Mouse (Mus musculus) embryo, embryonic 11.5 days (tissue): Measurements from ENCODE around the gene Ptprn2.

Experiments used
- DNase-seq: peaks from one replicate; pipeline ENCODE4 v3.0.0-alpha.2; 2012; ENCODE audit warnings: low read depth, low spot score

Ptprn2 gene

GRCm38 (mm10) chr12:117049829-117050228 lies 564.3 kb downstream of the Ptprn2 start:
- no peak for DNase-seq

- no peak for DNase-seq
These were observed 567.8 kb downstream of the Ptprn2 start for GRCm38 (mm10) chr12:117053223-117053850.

- no peak for DNase-seq
These were observed 568.6 kb downstream of the Ptprn2 start for GRCm38 (mm10) chr12:117053851-117054769.

DNA sequence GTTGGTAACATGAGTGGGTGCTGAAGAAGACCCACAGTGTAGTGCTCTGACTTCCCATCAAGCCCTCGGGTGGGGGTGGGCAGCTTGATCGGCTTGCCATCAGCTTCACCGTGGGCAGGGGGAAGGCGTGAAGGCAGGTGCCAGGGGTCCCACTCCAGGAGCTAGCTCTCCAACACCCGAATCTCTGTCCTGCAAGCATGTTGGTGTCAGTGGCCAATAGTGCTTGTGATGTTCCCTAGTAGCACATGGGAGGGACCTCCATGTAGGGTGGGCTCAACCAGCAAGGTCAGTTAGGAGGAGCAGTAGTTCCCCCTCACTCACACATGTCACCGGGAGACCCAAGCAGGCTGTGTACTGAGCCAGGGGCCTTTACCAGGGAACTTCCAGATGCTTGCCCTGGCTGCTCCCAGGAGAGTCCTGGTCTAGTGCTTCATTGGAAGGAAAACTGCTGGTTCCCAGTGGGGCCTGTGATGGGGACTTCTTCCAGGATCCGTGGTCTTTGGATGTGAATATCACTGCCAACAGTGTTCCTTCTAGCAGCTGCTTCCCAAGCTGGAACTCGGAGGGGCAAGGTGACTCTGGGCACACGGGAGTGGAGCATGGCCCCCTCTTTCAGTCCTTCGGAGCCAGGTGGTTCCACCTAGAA lies 569.5 kb downstream of the Ptprn2 start:
- DNase-seq = no peak

- DNase-seq = no peak
These were observed 572.9 kb downstream of the Ptprn2 start for GRCm38 (mm10) chr12:117058184-117058958.

- DNase-seq = no peak
These were observed 573.5 kb downstream of the Ptprn2 start for GRCm38 (mm10) chr12:117058975-117059374.

GRCm38 (mm10) chr12:117077664-117078063 lies 592.1 kb downstream of the Ptprn2 start:
- DNase-seq = no peak

DNA sequence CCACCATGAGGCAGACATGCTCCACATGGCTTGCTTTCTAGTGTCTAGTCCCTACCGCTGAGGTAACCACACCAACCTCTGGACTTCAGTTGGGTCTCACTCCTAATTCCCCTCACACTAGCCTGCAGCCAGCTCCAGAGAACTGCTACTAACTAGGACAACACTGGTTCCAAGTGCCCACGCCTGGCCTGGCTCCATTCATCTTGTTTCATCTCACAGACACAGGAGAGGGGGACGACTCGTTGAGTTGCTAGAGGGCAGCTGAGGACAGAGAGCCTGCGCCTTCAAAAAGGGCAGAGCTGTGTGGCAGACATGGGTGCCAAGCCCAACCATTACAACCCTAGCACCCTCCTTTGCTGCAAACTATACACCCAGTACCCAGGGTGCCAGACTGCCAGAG lies 593.4 kb downstream of the Ptprn2 start:
- no peak for DNase-seq

DNA sequence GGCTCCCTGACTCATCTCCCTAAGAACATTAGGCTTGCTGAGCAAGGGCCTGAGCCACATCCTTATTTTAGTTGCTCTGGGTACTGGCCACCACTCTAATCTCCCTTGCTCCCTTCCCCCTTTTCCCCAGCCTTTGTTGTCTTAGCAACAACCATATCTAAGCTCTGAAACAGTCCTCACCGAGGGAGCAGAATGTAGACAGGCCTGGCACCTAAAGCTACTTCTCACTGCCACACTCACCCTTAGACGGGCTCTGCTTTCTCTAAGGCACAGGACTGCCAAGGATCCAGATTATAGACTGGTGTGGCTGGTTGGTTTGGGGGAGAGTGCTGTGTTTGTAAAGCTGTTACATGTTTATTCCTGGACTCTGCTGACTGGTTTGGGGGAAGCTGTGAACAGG lies 594.2 kb downstream of the Ptprn2 start:
- no peak for DNase-seq

DNA sequence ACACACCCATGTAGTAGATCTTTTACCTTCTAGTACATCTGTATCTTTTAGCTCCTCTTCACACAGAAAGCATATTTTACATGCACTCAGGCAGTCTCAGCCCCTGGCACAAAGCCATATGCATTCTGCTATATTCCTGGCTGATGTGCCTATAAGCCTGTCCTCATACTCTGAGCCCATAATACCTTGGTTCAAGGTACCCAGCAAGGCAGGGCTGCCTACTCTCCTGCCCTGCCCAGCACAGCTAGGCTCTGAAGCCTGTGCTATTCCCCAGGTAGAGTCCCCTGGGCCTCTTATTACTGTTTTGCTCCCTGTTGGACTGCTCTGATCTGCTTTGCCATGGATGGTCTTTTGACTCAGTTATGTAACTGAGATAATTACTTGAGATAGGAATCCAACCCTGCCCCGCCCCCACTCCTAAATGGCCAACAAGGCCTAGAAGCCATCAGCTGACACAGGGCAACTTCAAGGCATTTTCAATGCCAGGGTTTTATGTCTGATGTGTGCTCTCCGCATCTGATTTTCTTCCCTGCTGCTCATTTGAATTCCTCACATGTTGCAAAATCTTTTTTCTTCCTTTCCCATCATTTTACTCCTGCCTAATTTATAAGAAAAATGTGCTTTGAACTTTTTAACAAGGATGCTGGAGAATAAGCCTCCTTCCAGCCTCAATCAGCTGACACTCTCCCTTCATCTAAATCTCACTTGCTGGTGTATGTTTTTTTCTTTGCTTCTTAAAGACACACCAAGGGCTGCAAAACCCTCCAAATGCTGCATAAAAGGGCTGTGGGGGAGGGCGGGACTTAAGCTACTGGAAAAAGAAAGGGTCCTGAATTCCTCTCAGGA lies 598.6 kb downstream of the Ptprn2 start:
- no peak for DNase-seq

DNA sequence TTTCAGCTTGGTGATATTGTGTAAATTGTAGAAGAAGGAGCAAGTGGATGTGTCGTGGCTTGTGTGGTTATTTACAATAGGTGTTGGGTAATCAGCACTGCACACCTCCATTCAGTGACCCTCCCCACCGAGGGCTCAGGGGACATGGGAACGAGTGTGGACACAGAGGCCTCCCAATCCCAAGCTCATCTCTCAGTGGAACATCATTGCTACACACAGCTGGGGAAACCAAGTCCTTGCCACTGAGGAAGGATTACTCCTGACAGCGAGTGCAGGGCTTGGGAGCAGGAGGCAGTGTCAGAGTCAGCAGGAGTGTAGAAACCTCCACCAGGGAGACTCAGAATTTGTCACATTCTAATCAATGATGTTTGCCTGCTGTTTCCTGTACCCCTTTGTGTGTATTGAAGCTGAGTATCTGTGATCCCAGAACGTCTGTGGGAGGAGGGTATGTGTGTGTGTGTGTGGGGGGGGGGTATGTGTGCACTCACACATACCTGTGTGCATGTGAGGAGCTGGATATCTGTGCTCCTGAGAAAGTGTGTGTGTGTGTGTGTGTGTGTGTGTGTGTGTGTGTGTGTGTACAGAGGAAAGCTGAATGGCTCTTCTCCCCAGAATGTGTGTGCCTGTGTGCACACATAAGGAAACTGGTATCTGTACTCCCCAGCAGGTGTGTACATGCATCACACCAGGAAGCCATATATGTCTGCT lies 599.3 kb downstream of the Ptprn2 start:
- DNase-seq = no peak

- DNase-seq = no peak
These were observed 600.3 kb downstream of the Ptprn2 start for GRCm38 (mm10) chr12:117085661-117086335.

DNA sequence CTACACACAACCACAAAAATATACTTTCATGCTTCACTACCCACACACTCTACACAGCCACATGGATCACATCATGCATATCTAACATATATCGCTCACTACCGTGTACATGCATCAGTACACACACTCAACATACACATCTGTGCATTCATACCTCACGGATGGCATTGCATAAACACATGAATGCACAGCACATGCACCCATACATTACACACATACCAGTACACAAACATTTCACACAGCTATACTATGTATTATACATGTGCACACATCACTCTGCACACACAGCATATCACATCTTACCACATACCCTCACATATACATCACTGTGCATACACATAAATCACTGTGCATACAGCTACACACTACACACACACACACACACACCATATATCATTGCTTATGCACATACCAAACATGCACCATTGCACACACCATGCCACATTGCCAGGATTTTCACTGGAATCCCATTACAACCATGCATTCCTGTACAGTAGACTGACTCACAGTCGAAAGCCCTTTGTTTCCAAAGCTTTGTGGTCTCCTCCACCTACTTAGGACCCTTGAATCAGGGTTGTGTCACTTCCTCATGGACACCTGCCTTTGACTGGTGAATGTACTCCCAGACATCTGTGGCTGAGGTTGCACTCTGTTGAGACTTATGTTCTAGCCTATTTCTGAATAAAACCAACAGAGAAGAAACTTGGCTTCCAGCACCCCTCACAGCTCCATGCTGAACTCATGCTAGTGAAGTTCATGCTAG lies 607.0 kb downstream of the Ptprn2 start:
- no peak for DNase-seq

DNA sequence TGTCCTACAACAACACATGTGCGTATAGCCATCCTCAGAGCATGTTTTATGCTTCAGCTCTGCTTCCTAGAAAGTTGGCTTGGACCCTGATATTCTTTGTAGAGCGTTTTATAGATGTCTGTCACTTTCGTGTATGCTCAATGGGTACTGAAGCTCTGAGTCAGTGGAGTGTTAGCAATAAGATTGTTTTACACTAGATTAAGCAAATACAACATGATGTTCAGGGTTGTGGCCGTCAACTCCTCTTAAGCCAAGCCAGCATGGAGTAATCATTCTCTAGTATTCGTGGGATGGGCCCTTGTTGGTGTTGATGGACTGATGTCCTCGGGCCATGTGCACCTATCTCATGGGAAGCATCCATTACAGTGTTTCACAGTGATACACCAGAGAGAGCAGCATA lies 610.4 kb downstream of the Ptprn2 start:
- DNase-seq = no peak

GRCm38 (mm10) chr12:117098295-117098694 lies 612.8 kb downstream of the Ptprn2 start:
- DNase-seq = no peak

GRCm38 (mm10) chr12:117106696-117107095 lies 621.2 kb downstream of the Ptprn2 start:
- DNase-seq = no peak

- peak; percentile 53 for DNase-seq
These were observed 621.7 kb downstream of the Ptprn2 start for GRCm38 (mm10) chr12:117107143-117107616.

GRCm38 (mm10) chr12:117115254-117115865 lies 629.8 kb downstream of the Ptprn2 start:
- DNase-seq = no peak
